Mouse (Mus musculus) MEL (cell line): ENCODE measurements around the gene Akap13. TPM values are rescaled to one million over a fixed set of nuclear protein-coding genes. Genes with fewer than 3 reads are reported as not detected.

ENCODE experiments used
- DNase-seq: peaks from one replicate; pipeline ENCODE4 v3.0.0; 2011; ENCODE audit warnings: low read depth, low spot score
- H3K27ac ChIP-seq: 2 replicates; pipeline ENCODE4 v1.5.1; 2012; ENCODE audit warnings: low read depth, mild to moderate bottlenecking, control low read depth, low read length, moderate library complexity; ENCODE audit not compliant: control insufficient read depth
- H3K27me3 ChIP-seq, 2 experiments: fragments of 150-350 bp in 1 of 2; sonication (generic) in 1 of 2; 2 replicates each; pipeline ENCODE4 v1.6.1; 2012; ENCODE audit warnings: low read length in 2 of 2, mild to moderate bottlenecking in 2 of 2, improper control_type of control experiment in 1 of 2, moderate library complexity in 1 of 2; ENCODE audit not compliant: insufficient read depth in 2 of 2, control insufficient read depth in 1 of 2
- H3K36me3 ChIP-seq, 2 experiments: 2 replicates each; pipeline ENCODE4 v1.6.1; 2012 to 2014; ENCODE audit warnings: low read length in 2 of 2, improper control_type of control experiment in 1 of 2, inconsistent platforms in 1 of 2, mild to moderate bottlenecking in 1 of 2; ENCODE audit not compliant: insufficient read depth in 2 of 2, control insufficient read depth in 1 of 2
- H3K4me1 ChIP-seq, 2 experiments: fragments of 150-350 bp in 1 of 2; sonication (generic) in 1 of 2; 2 replicates each; pipeline ENCODE4 v1.6.1; 2012; ENCODE audit warnings: low read length in 2 of 2, improper control_type of control experiment in 1 of 2, mild to moderate bottlenecking in 1 of 2; ENCODE audit not compliant: insufficient read depth in 2 of 2, control insufficient read depth in 1 of 2
- H3K4me3 ChIP-seq, 2 experiments: fragments of 150-350 bp in 1 of 2; sonication (generic) in 1 of 2; 2 replicates each; pipeline ENCODE4 v1.5.1; 2012; ENCODE audit warnings: low read depth in 2 of 2, low read length in 2 of 2, mild to moderate bottlenecking in 2 of 2, moderate library complexity in 2 of 2, control low read depth in 1 of 2, improper control_type of control experiment in 1 of 2; ENCODE audit not compliant: control insufficient read depth in 1 of 2, insufficient read depth in 1 of 2
- H3K79me2 ChIP-seq: 2 replicates; pipeline ENCODE4 v1.6.1; 2012; ENCODE audit warnings: mild to moderate bottlenecking, low read length, moderate library complexity; ENCODE audit not compliant: control insufficient read depth, poor library complexity, insufficient read depth
- H3K9ac ChIP-seq: 2 replicates; pipeline ENCODE4 v1.6.1; 2012; ENCODE audit warnings: low read depth, mild to moderate bottlenecking, control low read depth, low read length, moderate library complexity; ENCODE audit not compliant: control insufficient read depth, poor library complexity, severe bottlenecking
- H3K9me3 ChIP-seq: fragments of 150-350 bp; sonication (generic); replicated peaks from 2 replicates; pipeline ENCODE4 v1.6.1; 2012; ENCODE audit warnings: mild to moderate bottlenecking, low read length, improper control_type of control experiment, moderate library complexity; ENCODE audit not compliant: insufficient read depth
- CHD1 ChIP-seq: IDR thresholded peaks from 2 replicates; pipeline ENCODE4 v1.6.1; 2012; ENCODE audit warnings: low read depth, mild to moderate bottlenecking, inconsistent platforms, low read length, improper control_type of control experiment
- CHD2 ChIP-seq: IDR thresholded peaks from 2 replicates; pipeline ENCODE4 v1.6.1; 2011; ENCODE audit warnings: low read length, improper control_type of control experiment
- ELF1 ChIP-seq: IDR thresholded peaks from 2 replicates; pipeline ENCODE4 v1.6.1; 2014; ENCODE audit warnings: low read depth, mild to moderate bottlenecking, inconsistent platforms, low read length, improper control_type of control experiment, moderate library complexity
- ETS1 ChIP-seq: IDR thresholded peaks from 2 replicates; pipeline ENCODE4 v1.6.1; 2012; ENCODE audit warnings: low read depth, mild to moderate bottlenecking, inconsistent platforms, low read length, improper control_type of control experiment, moderate library complexity
- HCFC1 ChIP-seq: IDR thresholded peaks from 2 replicates; pipeline ENCODE4 v1.6.1; 2012; ENCODE audit warnings: low read depth, mild to moderate bottlenecking, inconsistent platforms, low read length, improper control_type of control experiment, moderate library complexity
- KAT2A ChIP-seq: conservative IDR thresholded peaks from 2 replicates; pipeline ENCODE4 v1.6.1; 2012; ENCODE audit warnings: low read depth, low read length, improper control_type of control experiment, inconsistent platforms
- MAX ChIP-seq: IDR thresholded peaks from 2 replicates; pipeline ENCODE4 v1.6.1; 2011; ENCODE audit warnings: low read length, improper control_type of control experiment
- MAZ ChIP-seq: IDR thresholded peaks from 2 replicates; pipeline ENCODE4 v1.6.1; 2012; ENCODE audit warnings: low read depth, mild to moderate bottlenecking, inconsistent platforms, low read length, improper control_type of control experiment
- MXI1 ChIP-seq: IDR thresholded peaks from 2 replicates; pipeline ENCODE4 v1.6.1; 2011; ENCODE audit warnings: mild to moderate bottlenecking, low read depth, low read length, improper control_type of control experiment
- MYB ChIP-seq: IDR thresholded peaks from 2 replicates; pipeline ENCODE4 v1.6.1; 2011; ENCODE audit warnings: mild to moderate bottlenecking, low read depth, low read length, improper control_type of control experiment
- NELFE ChIP-seq: IDR thresholded peaks from 2 replicates; pipeline ENCODE4 v1.6.1; 2011; ENCODE audit warnings: low read depth, low read length, improper control_type of control experiment
- NRF1 ChIP-seq: IDR thresholded peaks from 2 replicates; pipeline ENCODE4 v1.6.1; 2014; ENCODE audit warnings: low read depth, mild to moderate bottlenecking, inconsistent platforms, low read length, improper control_type of control experiment, moderate library complexity; ENCODE audit not compliant: poor library complexity, insufficient read depth, severe bottlenecking
- POLR2AphosphoS2 ChIP-seq: IDR thresholded peaks from 2 replicates; pipeline ENCODE4 v1.6.1; 2011; ENCODE audit warnings: low read length, improper control_type of control experiment
- POLR2AphosphoS5 ChIP-seq: IDR thresholded peaks from 2 replicates; pipeline ENCODE4 v1.6.1; 2012; ENCODE audit warnings: low read depth, borderline replicate concordance, mild to moderate bottlenecking, inconsistent platforms, low read length, moderate library complexity, mixed read lengths
- SIN3A ChIP-seq: IDR thresholded peaks from 2 replicates; pipeline ENCODE4 v1.6.1; 2012; ENCODE audit warnings: low read length, improper control_type of control experiment, inconsistent platforms
- SMC3 ChIP-seq: IDR thresholded peaks from 2 replicates; pipeline ENCODE4 v1.6.1; 2011; ENCODE audit warnings: low read depth, low read length, improper control_type of control experiment
- TCF12 ChIP-seq: IDR thresholded peaks from 2 replicates; pipeline ENCODE4 v1.6.1; 2014; ENCODE audit warnings: low read depth, mild to moderate bottlenecking, inconsistent platforms, low read length, improper control_type of control experiment, moderate library complexity
- UBTF ChIP-seq: IDR thresholded peaks from 2 replicates; pipeline ENCODE4 v1.6.1; 2012; ENCODE audit warnings: low read depth, mild to moderate bottlenecking, inconsistent platforms, low read length, improper control_type of control experiment, moderate library complexity, borderline replicate concordance; ENCODE audit not compliant: insufficient read depth
- USF1 ChIP-seq: IDR thresholded peaks from 2 replicates; pipeline ENCODE4 v1.6.1; 2014; ENCODE audit warnings: low read depth, mild to moderate bottlenecking, inconsistent platforms, low read length, improper control_type of control experiment, moderate library complexity
- USF2 ChIP-seq, 2 experiments: IDR thresholded peaks; 2 replicates each; pipeline ENCODE4 v1.6.1; 2011 to 2012; ENCODE audit warnings: improper control_type of control experiment in 2 of 2, low read length in 2 of 2, borderline replicate concordance in 1 of 2, inconsistent platforms in 1 of 2, low read depth in 1 of 2, mild to moderate bottlenecking in 1 of 2; ENCODE audit not compliant: insufficient read depth in 1 of 2
- ZC3H11A ChIP-seq: IDR thresholded peaks from 2 replicates; pipeline ENCODE4 v1.6.1; 2012; ENCODE audit warnings: low read depth, mild to moderate bottlenecking, inconsistent platforms, low read length, improper control_type of control experiment
- ZMIZ1 ChIP-seq: IDR thresholded peaks from 2 replicates; pipeline ENCODE4 v1.6.1; 2012; ENCODE audit warnings: low read depth, mild to moderate bottlenecking, inconsistent platforms, low read length, improper control_type of control experiment, moderate library complexity
- ZNF384 ChIP-seq: IDR thresholded peaks from 2 replicates; pipeline ENCODE4 v1.6.1; 2012; ENCODE audit warnings: low read depth, mild to moderate bottlenecking, inconsistent platforms, low read length, improper control_type of control experiment
- polyA plus RNA-seq, 2 experiments: library from polyadenylated mRNA; stranded (reverse) in 1 of 2; unstranded in 1 of 2; fragments of >175 nt in 1 of 2; fragments of >200 nt in 1 of 2; gene quantifications; 2 replicates each; pipeline versions ENCODE4 v1.2.1 to v1.2.4; 2012; ENCODE audit warnings: low replicate concordance in 2 of 2, low read depth in 1 of 2; ENCODE audit not compliant: insufficient read length in 2 of 2, insufficient read depth in 1 of 2, missing spikeins in 1 of 2
- total RNA-seq: library from RNA; depleted of rRNA; stranded (reverse); fragments of 300-350 nt; gene quantifications from 2 replicates; pipeline ENCODE4 v1.2.3, GENCODE M21; 2012

Akap13 gene
- total and polyA plus RNA-seq, 3 experiments, result 4.1 to 4.5 TPM; not detected in 1

GRCm38 (mm10) chr7:75589304-75589973, 134.1 kb downstream of the Akap13 start:
- Histone ChIP-seq H3K27ac (no peak overlapping the region), H3K4me1 (peaks cover 20% of the 10 kb centered on the region in 2 experiments), H3K9me3 (no peaks in the 10 kb centered on the region), H3K4me3 (no peak overlapping the region), H3K27me3 (no peaks in the 10 kb centered on the region), H3K9ac (no peak overlapping the region), H3K79me2 (no peaks in the 10 kb centered on the region), H3K36me3 (peaks cover 0 to 29% of the 10 kb centered on the region in 2 experiments; a peak in 3 of 4 replicates)
- DNase-seq, result no peak
- TF ChIP-seq USF1, result no peak
- no peak for TF ChIP-seq CHD2
- TF ChIP-seq TCF12, result no peak
- no peak for TF ChIP-seq SIN3A
- no peak for TF ChIP-seq ELF1
- no peak for TF ChIP-seq UBTF
- no peak for TF ChIP-seq ZC3H11A
- TF ChIP-seq POLR2AphosphoS5, result no peak
- TF ChIP-seq MXI1, result no peak
- TF ChIP-seq NRF1, result no peak
- TF ChIP-seq CHD1, result no peak
- TF ChIP-seq POLR2AphosphoS2, result no peak
- TF ChIP-seq MYB, result no peak
- no peak for TF ChIP-seq USF2 (IDR thresholded peaks at IDR 0.05; ENCODE audit: borderline replicate concordance in 1 of 2, insufficient read depth in 1 of 2, low read depth in 1 of 2, low read length in 2 of 2)
- no peak for TF ChIP-seq SMC3
- no peak for TF ChIP-seq ZNF384
- no peak for TF ChIP-seq MAX
- no peak for TF ChIP-seq MAZ
- TF ChIP-seq KAT2A, result no peak
- TF ChIP-seq ZMIZ1, result no peak

GRCm38 (mm10) chr7:75591961-75592360, 136.6 kb downstream of the Akap13 start:
- no peak for TF ChIP-seq HCFC1
- no peak for TF ChIP-seq USF2 (IDR thresholded peaks at IDR 0.05; ENCODE audit: borderline replicate concordance in 1 of 2, insufficient read depth in 1 of 2, low read depth in 1 of 2, low read length in 2 of 2)
- no peak for TF ChIP-seq MYB
- TF ChIP-seq NELFE, result no peak
- no peak for TF ChIP-seq ETS1
- no peak for DNase-seq

More at GRCm38 (mm10) chr7:75591961-75592360, 136.6 kb downstream of the Akap13 start:
- no peaks in the 10 kb centered on the region for H3K27me3 ChIP-seq
- H3K4me1 ChIP-seq, result peaks cover 12 to 29% of the 10 kb centered on the region in 2 experiments
- peaks cover 0 to 34% of the 10 kb centered on the region in 2 experiments; a peak in 3 of 4 replicates for H3K36me3 ChIP-seq
- no peak overlapping the region for H3K9ac ChIP-seq
- no peak overlapping the region for H3K27ac ChIP-seq
- H3K79me2 ChIP-seq, result no peaks in the 10 kb centered on the region
- H3K9me3 ChIP-seq, result no peaks in the 10 kb centered on the region
- no peak overlapping the region for H3K4me3 ChIP-seq
